Mouse (Mus musculus) T-helper 17 cell (primary cell): ENCODE measurements at regions not wholly inside any gene's neighbourhood (a gene's known extent, or its start where the extent isn't known, plus 50 kb on each side); places are given as distances from the start of the nearest gene placed in this dataset.
"Not testable (repeated sequence)": the region's sequence is repeated elsewhere in the genome, so short reads cannot be mapped to it uniquely, and the experiment has no call there.

Experiments
- in situ Hi-C, 2 experiments: fragments of 300-600 bp; cut with MboI, MseI; formaldehyde crosslinking; loops; 1 replicate in 1 of 2; 2 replicates in 1 of 2; pipeline ENCODE4 v1.15.1; 2025; ENCODE audit warnings: high pct_unique_total_duplicates in 2 of 2

DNA sequence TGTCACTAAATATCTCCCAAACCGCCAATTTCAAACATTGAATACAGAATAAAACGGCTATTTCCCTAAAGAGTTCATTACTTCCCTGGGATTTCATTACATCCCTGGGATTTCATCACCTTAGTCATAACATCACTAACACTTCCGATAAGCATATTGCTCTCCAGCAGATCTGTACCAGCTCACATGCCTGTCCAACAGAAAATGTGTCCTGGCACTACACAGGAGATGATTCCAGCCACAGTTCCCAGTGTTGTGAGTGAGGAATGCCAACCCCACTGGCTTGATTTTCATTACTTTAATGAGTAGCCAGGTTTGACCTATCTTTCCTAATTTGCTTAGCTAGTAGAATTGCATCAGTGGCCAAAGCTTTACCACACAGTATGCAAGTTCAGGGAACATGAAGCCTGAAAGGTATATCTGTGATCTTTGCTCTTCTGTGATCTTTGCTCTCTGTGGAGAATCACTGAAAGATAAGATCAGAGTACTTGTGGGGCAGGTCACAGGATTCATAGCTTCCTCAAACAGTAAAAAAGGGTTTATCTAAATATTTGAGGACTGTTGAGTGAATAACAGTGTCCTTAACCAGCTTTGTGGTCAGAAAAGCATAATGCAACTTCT lies 1115.5 kb upstream of the 1700009N14Rik start:
- in situ Hi-C loops: loop anchor here in 1 of 2 experiments (10.0 kb wide), 2 partner anchors 370 to 450 kb away; no protein-coding TSS in a partner anchor

DNA sequence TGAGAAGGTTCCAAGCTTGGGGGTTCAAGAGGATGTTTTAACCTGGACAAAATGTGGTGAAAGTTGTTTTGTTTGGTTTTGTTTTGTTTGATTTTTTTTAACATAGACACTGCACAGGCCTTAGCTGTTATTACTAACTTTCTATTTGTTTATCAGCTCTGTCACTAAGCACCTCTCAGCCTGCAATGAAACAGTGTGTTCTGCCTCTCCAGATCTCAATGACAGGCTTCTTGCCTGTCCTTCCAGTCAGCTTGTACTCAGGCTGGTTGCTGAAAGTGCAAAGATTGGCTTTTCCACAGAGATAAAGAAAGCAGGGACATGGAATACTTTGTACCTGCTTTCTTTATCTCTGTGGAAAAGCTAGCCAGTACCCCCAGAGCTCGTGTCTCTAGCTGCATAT lies 1114.9 kb upstream of the 1700009N14Rik start:
- in situ Hi-C loops: loop anchor here in 1 of 2 experiments (10.0 kb wide), 2 partner anchors 370 to 450 kb away; no protein-coding TSS in a partner anchor

DNA sequence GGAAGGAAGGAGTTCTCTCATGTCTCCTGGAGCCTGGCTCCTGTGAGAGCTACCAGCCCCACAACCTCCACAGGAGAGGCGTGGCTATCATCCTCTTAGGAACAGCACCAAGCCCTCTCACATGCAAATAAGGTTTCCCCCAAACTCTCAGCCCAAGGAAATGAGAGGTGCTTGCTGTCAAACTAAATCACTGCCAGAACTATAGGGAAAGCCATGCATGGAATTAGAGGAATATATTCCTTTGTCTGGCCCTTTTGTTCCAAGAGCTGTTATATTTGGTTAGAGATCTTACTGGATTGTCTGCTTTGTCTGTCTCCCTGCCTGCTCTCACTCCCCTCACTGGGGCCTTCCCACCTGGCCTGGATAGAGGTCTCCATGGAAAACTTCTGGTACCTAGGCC lies 1079.0 kb upstream of the 1700009N14Rik start:
- in situ Hi-C loops: loop anchor here in 1 of 2 experiments (25.0 kb wide), 1 partner anchor 966 kb away; no protein-coding TSS in a partner anchor

DNA sequence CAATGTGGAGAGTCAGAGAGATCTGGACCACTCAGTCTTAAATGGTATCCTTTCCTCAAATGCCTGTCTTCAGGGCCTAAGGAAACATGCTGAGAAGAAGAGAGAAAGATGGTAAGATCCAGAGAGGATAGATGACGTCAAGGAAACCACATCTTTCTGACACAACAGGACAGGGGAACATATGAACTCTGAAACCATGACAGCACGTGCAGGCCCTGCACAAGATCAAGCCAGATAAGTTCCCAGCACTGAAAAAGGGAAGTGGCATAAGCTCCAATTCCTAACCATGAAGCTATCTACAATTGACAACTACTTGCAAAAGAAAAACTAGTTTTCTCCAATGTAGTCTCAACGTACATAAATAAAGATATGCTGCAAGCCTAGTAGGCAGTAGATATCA lies 1068.2 kb upstream of the 1700009N14Rik start:
- in situ Hi-C loops: no loop called here

DNA sequence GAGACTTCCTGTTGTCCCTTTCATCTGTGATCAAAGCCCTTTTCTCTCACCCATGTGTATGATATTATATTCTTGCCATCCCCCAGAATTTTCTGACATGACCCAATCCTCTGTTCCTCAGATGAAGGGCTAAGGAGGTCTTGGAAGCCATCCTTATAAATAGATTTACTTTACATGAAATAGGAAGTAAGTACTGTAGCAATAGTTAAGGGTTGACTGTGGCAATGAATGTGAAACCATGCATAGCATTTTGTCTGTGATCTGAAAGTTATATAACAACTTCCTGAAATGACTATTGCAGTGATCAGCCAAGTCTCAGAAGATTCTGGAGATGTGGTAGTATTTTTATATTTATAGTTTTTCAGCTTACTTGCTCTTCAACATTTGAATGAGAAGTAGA lies 1053.5 kb upstream of the 1700009N14Rik start:
- in situ Hi-C loops: no loop called here

DNA sequence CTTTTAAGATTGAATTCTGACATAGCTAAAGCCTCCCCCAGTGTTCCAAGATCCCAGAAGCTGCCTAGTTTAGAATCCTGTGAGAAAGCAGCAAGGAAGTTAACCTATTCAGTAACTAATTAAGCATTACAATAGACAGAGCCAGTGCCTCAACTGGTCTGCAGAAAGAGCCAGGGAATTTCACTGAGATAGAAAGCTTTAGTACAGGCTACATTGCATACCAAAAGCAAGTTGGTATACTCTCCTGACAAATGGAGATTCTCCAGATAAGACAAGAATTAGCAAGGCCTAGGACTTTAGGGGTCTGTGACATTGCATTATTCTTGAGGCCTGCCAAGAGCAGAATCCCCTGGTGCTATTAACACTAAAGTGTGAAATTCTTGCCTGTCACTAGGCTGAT lies 1014.8 kb upstream of the 1700009N14Rik start:
- in situ Hi-C loops: not testable (repeated sequence)

DNA sequence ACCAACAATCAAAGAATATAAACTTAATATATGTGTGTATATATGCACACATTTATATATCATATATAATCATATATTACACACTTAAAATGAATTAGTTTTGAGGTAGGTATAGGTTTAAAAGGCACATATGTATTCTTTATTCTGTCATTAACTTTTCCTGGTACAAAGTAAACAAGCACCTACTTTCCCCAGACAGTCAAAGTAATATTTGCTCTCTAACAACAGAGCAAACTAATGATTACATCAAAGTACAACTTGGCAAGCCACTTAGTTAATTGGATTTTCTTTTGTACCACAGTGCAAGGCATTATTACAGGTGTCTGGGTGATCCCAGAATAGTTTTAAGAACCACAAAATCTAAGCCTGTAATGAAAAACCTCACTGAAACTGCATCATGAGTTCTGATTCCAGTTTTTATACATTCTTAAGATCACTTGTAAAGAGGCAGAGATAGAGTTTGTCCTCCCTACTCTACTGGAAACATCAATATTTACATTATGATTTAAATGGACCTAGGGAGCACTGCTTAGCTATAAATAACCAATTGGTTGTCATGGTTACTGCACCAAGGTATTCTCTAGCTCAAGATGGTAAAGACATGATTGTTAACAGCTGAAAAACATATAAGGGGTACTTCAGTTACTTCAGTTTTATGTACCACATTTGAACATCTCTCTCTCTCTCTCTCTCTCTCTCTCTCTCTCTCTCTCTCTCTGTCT lies 988.5 kb upstream of the 1700009N14Rik start:
- in situ Hi-C loops: no loop called here

DNA sequence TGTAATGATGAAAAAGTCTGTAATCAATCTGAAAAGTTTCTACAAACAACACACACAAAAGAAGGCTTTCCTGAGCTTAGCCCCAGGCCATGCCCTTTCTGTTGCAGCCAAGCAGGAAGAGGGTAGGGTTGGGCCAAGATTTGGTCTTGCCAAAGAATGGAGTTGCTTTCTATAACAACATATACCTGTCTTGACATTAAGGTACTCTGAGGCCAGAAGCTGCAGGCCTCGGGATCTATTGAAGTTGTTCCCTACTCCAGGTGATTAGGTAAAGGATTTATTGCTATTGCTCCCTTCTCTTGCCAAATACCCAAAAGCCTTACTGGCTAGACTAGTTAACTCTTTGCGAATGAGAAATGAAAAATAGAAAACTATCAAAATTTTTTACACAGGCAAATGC lies 951.8 kb upstream of the 1700009N14Rik start:
- in situ Hi-C loops: no loop called here

DNA sequence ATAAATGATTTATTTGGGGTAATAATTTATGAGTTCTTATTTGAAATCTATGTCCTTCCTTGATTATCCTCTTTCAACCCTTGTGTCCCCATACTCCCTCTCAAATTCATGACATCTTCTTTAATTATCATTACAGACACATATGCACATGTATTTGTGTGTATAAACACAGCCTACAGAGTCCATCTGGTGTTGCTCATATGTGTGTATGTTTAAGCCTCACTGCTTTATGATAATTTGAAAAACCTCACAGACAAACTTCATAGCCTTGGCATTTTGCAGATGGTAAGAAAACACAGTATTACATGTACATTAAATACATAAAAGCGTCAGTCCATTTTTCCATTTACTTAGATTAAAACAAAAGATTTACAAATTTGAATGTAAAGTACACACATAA lies 944.2 kb upstream of the 1700009N14Rik start:
- in situ Hi-C loops: no loop called here

DNA sequence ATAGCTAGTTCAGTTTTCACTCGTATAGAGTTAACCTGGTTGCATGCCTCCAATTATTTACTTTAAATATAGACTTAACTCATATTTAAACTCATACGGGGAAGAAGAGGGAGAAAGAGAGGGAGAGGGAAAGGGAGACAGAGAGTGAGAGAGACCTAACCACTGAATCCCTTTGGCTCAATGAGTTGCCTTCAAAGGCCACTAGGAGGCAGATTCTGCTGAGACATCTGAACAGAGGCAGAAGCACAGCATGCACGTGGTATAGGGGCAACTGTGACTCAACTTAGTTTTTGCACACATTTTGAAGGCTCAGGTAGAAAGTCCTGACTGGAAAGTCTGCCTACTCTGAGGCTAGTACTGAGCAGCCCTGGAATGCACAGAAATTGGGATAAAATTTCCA lies 942.9 kb upstream of the 1700009N14Rik start:
- in situ Hi-C loops: no loop called here

DNA sequence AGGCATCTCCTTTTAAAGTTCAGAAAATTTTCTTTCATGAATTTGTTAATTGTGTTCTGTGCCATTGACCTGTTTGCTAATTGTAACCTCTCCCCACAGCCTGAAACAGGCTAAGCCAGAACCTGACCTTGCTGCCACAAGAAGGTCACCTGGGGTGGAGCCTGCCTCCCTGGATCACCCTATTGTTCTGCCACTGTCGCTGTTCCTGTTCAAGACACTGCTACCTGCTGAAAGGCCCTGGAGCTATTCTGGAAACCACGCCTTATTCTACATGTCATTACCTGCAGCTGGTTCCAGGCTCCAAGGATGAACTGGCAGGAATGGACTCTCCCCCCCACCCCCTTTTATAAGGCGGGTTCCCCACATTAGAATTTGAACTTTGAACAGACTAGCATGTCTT lies 931.0 kb upstream of the 1700009N14Rik start:
- in situ Hi-C loops: no loop called here
